Mouse (Mus musculus) liver, embryonic 14.5 days (tissue): ENCODE data around the gene Btbd16.

Experiments used
- CTCF ChIP-seq: IDR thresholded peaks from 2 replicates; pipeline ENCODE4 v1.5.1; 2016; ENCODE audit warnings: antibody characterized with exemption, low read depth, control low read depth
- EP300 ChIP-seq: IDR thresholded peaks from 2 replicates; pipeline ENCODE4 v1.6.1; 2016; ENCODE audit warnings: antibody characterized with exemption, low read depth

DNA sequence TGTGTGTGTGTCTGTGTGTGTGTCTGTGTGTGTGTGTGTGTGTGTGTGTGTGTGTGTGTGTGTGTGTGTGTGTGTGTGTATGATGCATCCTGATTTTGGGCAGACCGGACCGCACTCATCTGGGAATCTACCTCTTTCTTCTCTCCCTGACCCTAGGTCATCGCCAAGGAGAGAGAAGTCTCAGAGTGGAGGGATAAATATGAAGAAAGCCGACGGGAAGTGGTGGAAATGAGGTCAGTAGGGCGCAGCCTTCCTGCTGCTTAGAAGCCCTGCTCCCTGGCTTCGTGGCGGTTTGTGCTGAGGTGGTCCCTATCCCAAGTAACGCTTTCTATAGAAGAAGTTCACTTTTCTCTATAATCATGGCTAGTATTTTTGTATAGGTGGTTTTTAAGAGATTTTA lies 22.2 kb upstream of the Btbd16 start:
- TF ChIP-seq CTCF (no peak), EP300 (no peak)
